ENCODE assay signal across 31 mouse cellular contexts in the genomic region with DNA sequence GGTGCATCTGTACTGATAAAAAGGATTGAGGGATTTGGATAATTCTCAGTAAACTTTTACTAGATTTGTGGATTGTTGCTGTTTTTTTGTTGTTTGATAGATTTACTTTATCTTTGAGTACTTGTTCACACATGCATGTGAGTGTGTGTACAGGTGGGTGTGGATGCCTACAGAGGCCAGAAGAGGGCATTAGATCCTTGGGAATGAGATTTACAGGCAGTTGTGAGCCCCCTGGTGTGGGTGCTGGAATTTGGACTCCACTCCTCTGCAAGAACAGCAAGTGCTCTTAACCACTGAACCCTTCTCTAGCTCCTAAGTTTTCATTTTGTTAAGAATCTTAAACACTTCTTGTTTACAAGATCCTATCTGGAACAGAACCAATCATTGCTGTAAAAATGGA.
A peak's percentile ranks its signal among the peaks of the same experiment; 100 is the strongest.
DNase-seq lines count a peak whose midpoint lies in the region; ATAC-seq and TF ChIP-seq lines count a peak whose summit lies in the region.
"Had no signal": no experiment of that assay in that cellular context is flagged by ENCODE, and none has a peak within 500 bp of the region (broad histone marks: within the 10 kb centered on the region; RNA-seq: fewer than 3 reads in every experiment).

No protein-coding gene starts in this region.

- H3K4me2 ChIP-seq in heart, postnatal 0 days (ENCODE audit: low read depth, low read length) = no peak overlapping the region
- H3K4me2 ChIP-seq in lung, embryonic 14.5 days = no peak overlapping the region
- H3K4me2 ChIP-seq in liver, postnatal 0 days (ENCODE audit: low read depth, low read length) = no peak overlapping the region
- H3K4me2 ChIP-seq: embryonic facial prominence, embryonic 13.5 days; forebrain, embryonic 15.5 days; heart, embryonic 12.5 days; limb, embryonic 15.5 days; liver, embryonic 13.5 days; lung, embryonic 15.5 days; midbrain, embryonic 12.5 days had no signal

- no peak for DNase-seq in heart, postnatal 0 days (ENCODE audit: low spot score)
- no peak for DNase-seq in heart, postnatal 4 days
- no peak for DNase-seq in lung, embryonic 14.5 days
- no peak for DNase-seq in lung, postnatal 25 days (ENCODE audit: low spot score)
- DNase-seq in ES-CJ7 (ENCODE audit: low read depth, low spot score) = peak; percentile 65
- no peak for DNase-seq in brain, embryonic 14.5 days (ENCODE audit: low read depth)
- DNase-seq in cerebellum, adult 8-10 months = no peak
- DNase-seq in liver, postnatal 0 days = no peak
- DNase-seq: adrenal gland, postnatal 10 days; cerebellum, adult 11-12 months; cerebellum, postnatal 10 days; gastrocnemius, adult 2 months; gastrocnemius, postnatal 36 days; heart, adult 18-20 months; heart, postnatal 10 days; kidney, adult 11 months; kidney, postnatal 36 days; layer of hippocampus, postnatal 36 days; liver, embryonic 13.5 days; lung, postnatal 4 days had no signal

- ATAC-seq in heart, postnatal 0 days (ENCODE audit: insufficient read depth, low read depth) = no peak
- ATAC-seq in lung, embryonic 14.5 days (ENCODE audit: insufficient read depth) = no peak
- no peak for ATAC-seq in liver, postnatal 0 days
- ATAC-seq: activated CD4-positive, CD25-positive, alpha-beta regulatory T cell, adult 4 months; forebrain, embryonic 15.5 days had no signal

- H3K27me3 ChIP-seq in heart, postnatal 0 days (ENCODE audit: control insufficient read depth, insufficient read depth, low read length) = no peaks in the 10 kb centered on the region
- no peaks in the 10 kb centered on the region for H3K27me3 ChIP-seq in lung, embryonic 14.5 days (ENCODE audit: insufficient read depth, low read length)
- H3K27me3 ChIP-seq in liver, postnatal 0 days (ENCODE audit: insufficient read depth, low read length) = no peaks in the 10 kb centered on the region
- H3K27me3 ChIP-seq: embryonic facial prominence, embryonic 13.5 days; forebrain, embryonic 15.5 days; heart, embryonic 12.5 days; limb, embryonic 15.5 days; liver, embryonic 13.5 days had no signal

- no peak for TF ChIP-seq POLR2A in brain, embryonic 14.5 days (IDR thresholded peaks at IDR 0.05; ENCODE audit: borderline replicate concordance, extremely low read depth, insufficient read depth, insufficient read length, poor library complexity, severe bottlenecking)

- H3K9ac ChIP-seq in heart, postnatal 0 days (replicated peaks; ENCODE audit: low read depth, low read length) = no peak overlapping the region
- no peak overlapping the region for H3K9ac ChIP-seq in lung, embryonic 14.5 days
- no peak overlapping the region for H3K9ac ChIP-seq in liver, postnatal 0 days (replicated peaks)
- H3K9ac ChIP-seq: embryonic facial prominence, embryonic 13.5 days; forebrain, embryonic 15.5 days; heart, embryonic 12.5 days; limb, embryonic 15.5 days; liver, embryonic 13.5 days; lung, embryonic 15.5 days; midbrain, embryonic 12.5 days had no signal

- peak; percentile 5; the same call in 1 of the 2 replicates for TF ChIP-seq CTCF in heart, postnatal 0 days (IDR thresholded peaks at IDR 0.05; ENCODE audit: low read depth)
- peak; percentile 29 for TF ChIP-seq CTCF in lung, embryonic 14.5 days (IDR thresholded peaks at IDR 0.05; ENCODE audit: low read depth)
- TF ChIP-seq CTCF in brain, embryonic 14.5 days (IDR thresholded peaks at IDR 0.05; ENCODE audit: borderline replicate concordance, extremely low read depth, insufficient read depth, insufficient read length) = peak; percentile 13; the same call in 1 of the 2 replicates
- TF ChIP-seq CTCF in liver, postnatal 0 days (IDR thresholded peaks at IDR 0.05; ENCODE audit: low read depth) = no peak

- no peaks in the 10 kb centered on the region for H3K4me1 ChIP-seq in heart, postnatal 0 days (ENCODE audit: control insufficient read depth, insufficient read depth)
- H3K4me1 ChIP-seq in lung, embryonic 14.5 days (ENCODE audit: insufficient read depth) = no peaks in the 10 kb centered on the region
- H3K4me1 ChIP-seq in liver, postnatal 0 days (ENCODE audit: insufficient read depth) = no peaks in the 10 kb centered on the region
- H3K4me1 ChIP-seq: forebrain, embryonic 10.5 days; forebrain, embryonic 15.5 days; heart, embryonic 12.5 days; limb, embryonic 15.5 days; liver, embryonic 13.5 days; lung, embryonic 15.5 days; megakaryocyte, embryonic 14.5 days had no signal

- TF ChIP-seq EP300 in heart, postnatal 0 days (IDR thresholded peaks at IDR 0.05; ENCODE audit: low read depth) = no peak
- TF ChIP-seq EP300 in liver, postnatal 0 days (IDR thresholded peaks at IDR 0.05; ENCODE audit: low read depth) = no peak

- H3K36me3 ChIP-seq in heart, postnatal 0 days (replicated peaks; ENCODE audit: control insufficient read depth, insufficient read depth, low read length) = no peaks in the 10 kb centered on the region
- no peaks in the 10 kb centered on the region for H3K36me3 ChIP-seq in lung, embryonic 14.5 days (ENCODE audit: insufficient read depth)
- H3K36me3 ChIP-seq in liver, postnatal 0 days (replicated peaks; ENCODE audit: insufficient read depth, low read length) = no peaks in the 10 kb centered on the region
- H3K36me3 ChIP-seq: embryonic facial prominence, embryonic 13.5 days; forebrain, embryonic 10.5 days; forebrain, embryonic 15.5 days; G1E; heart, embryonic 12.5 days; limb, embryonic 10.5 days; limb, embryonic 15.5 days; liver, embryonic 13.5 days; lung, embryonic 15.5 days; midbrain, embryonic 12.5 days had no signal

- H3K9me3 ChIP-seq in heart, postnatal 0 days (replicated peaks; ENCODE audit: control insufficient read depth, low read length) = no peaks in the 10 kb centered on the region
- no peaks in the 10 kb centered on the region for H3K9me3 ChIP-seq in lung, embryonic 14.5 days (ENCODE audit: low read depth, low read length)
- no peaks in the 10 kb centered on the region for H3K9me3 ChIP-seq in liver, postnatal 0 days (ENCODE audit: low read length)
- H3K9me3 ChIP-seq: embryonic facial prominence, embryonic 13.5 days; forebrain, embryonic 10.5 days; forebrain, embryonic 15.5 days; heart, embryonic 12.5 days; limb, embryonic 10.5 days; limb, embryonic 15.5 days; liver, embryonic 13.5 days; lung, embryonic 15.5 days; midbrain, embryonic 12.5 days had no signal

- H3K27ac ChIP-seq in heart, postnatal 0 days (ENCODE audit: low read depth) = no peak overlapping the region
- no peak overlapping the region for H3K27ac ChIP-seq in lung, embryonic 14.5 days (ENCODE audit: low read depth)
- no peak overlapping the region for H3K27ac ChIP-seq in liver, postnatal 0 days (ENCODE audit: low read depth)
- H3K27ac ChIP-seq: embryonic facial prominence, embryonic 13.5 days; forebrain, embryonic 10.5 days; forebrain, embryonic 15.5 days; gastrocnemius, adult 2 months; limb, embryonic 10.5 days; limb, embryonic 15.5 days; liver, embryonic 13.5 days; lung, embryonic 15.5 days; midbrain, embryonic 12.5 days had no signal

- no peak overlapping the region for H3K4me3 ChIP-seq in heart, postnatal 0 days (ENCODE audit: low read depth, low read length)
- no peak overlapping the region for H3K4me3 ChIP-seq in lung, embryonic 14.5 days (ENCODE audit: low read depth, low read length)
- no peak overlapping the region for H3K4me3 ChIP-seq in liver, postnatal 0 days (ENCODE audit: low read depth, low read length)
- H3K4me3 ChIP-seq: embryonic facial prominence, embryonic 13.5 days; forebrain, embryonic 10.5 days; forebrain, embryonic 15.5 days; gastrocnemius, adult 2 months; heart, embryonic 12.5 days; limb, embryonic 10.5 days; limb, embryonic 15.5 days; liver, embryonic 13.5 days; lung, embryonic 15.5 days; megakaryocyte, embryonic 14.5 days; midbrain, embryonic 12.5 days had no signal
